Mouse (Mus musculus): ENCODE results near the gene D630023F18Rik.

- TF ChIP-seq POLR2A (IDR thresholded peaks at IDR 0.05; ENCODE audit: borderline replicate concordance, insufficient read depth, low read length) (no peak), CTCF (IDR thresholded peaks at IDR 0.05; ENCODE audit: borderline replicate concordance, insufficient read depth, low read depth, low read length) (no peak)
These were observed 21.8 kb upstream of the D630023F18Rik start for GRCm38 (mm10) chr1:65144783-65145182.
